Comparison of ENCODE assay signal across 10 mouse cellular contexts in genomic region chr3:93549986-93550385, GRCm38 (mm10). TPM values are rescaled to one million over a fixed set of nuclear protein-coding genes. Genes with fewer than 3 reads are reported as not detected.
DNase-seq lines count a peak whose midpoint lies in the region; ATAC-seq and TF ChIP-seq lines count a peak whose summit lies in the region.
"Had no signal": no experiment of that assay in that cellular context is flagged by ENCODE, and none has a peak within 500 bp of the region (broad histone marks: within the 10 kb centered on the region; RNA-seq: fewer than 3 reads in every experiment).

No protein-coding gene starts in this region.

- TF ChIP-seq CTCF in bone marrow, adult 2 months (IDR thresholded peaks at IDR 0.05; ENCODE audit: control insufficient read depth, insufficient read depth, low read length): no peak

- WGBS in bone marrow, adult 2 months: under 1% methylated on average over 4 of the region's 4 CpGs
- WGBS in forebrain, embryonic 15.5 days: 86% methylated on average over 4 of the region's 4 CpGs

- H3K4me2 ChIP-seq in forebrain, embryonic 15.5 days (replicated peaks): no peak overlapping the region
- H3K4me2 ChIP-seq: midbrain, embryonic 13.5 days had no signal

- TF ChIP-seq POLR2A in bone marrow, adult 2 months (IDR thresholded peaks at IDR 0.05; ENCODE audit: borderline replicate concordance, control insufficient read depth, low read depth, low read length): no peak

- no peaks in the 10 kb centered on the region for H3K27me3 ChIP-seq in splenic B cell, adult 2 months (ENCODE audit: control insufficient read depth, insufficient read depth, low read length, poor library complexity, severe bottlenecking)
- no peaks in the 10 kb centered on the region for H3K27me3 ChIP-seq in forebrain, embryonic 15.5 days

- H3K27ac ChIP-seq in bone marrow, adult 2 months (ENCODE audit: control insufficient read depth, insufficient read depth, low read depth, low read length, poor library complexity): peak overlapping the region; percentile 80; the same call in 1 of the 2 replicates
- no peak overlapping the region for H3K27ac ChIP-seq in forebrain, embryonic 15.5 days (replicated peaks)
- H3K27ac ChIP-seq: midbrain, embryonic 13.5 days had no signal

- ATAC-seq in forebrain, embryonic 15.5 days (replicated peaks): no peak
- ATAC-seq: hindbrain, embryonic 16.5 days; midbrain, embryonic 13.5 days had no signal

- H3K4me3 ChIP-seq in bone marrow, adult 2 months (replicated peaks; ENCODE audit: control insufficient read depth, low read depth, low read length): no peak overlapping the region
- H3K4me3 ChIP-seq in forebrain, embryonic 15.5 days: no peak overlapping the region
- H3K4me3 ChIP-seq: midbrain, embryonic 13.5 days had no signal

- no peaks in the 10 kb centered on the region for H3K9me3 ChIP-seq in forebrain, embryonic 15.5 days
- H3K9me3 ChIP-seq: midbrain, embryonic 13.5 days had no signal

- H3K4me1 ChIP-seq in bone marrow, adult 2 months (ENCODE audit: control insufficient read depth, insufficient read depth, low read length): peaks cover 4% of the 10 kb centered on the region; the same call in 1 of the 2 replicates
- peaks cover 4% of the 10 kb centered on the region for H3K4me1 ChIP-seq in forebrain, embryonic 15.5 days

- no peak overlapping the region for H3K9ac ChIP-seq in forebrain, embryonic 15.5 days (replicated peaks)
- H3K9ac ChIP-seq: midbrain, embryonic 13.5 days had no signal

- peak; percentile 88 for DNase-seq in CD4-positive, CD25-positive, alpha-beta regulatory T cell, adult 2 months (ENCODE audit: low read depth, low spot score)
- peak; percentile 68 for DNase-seq in lung, postnatal 25 days (ENCODE audit: low spot score)
- peak; percentile 85 for DNase-seq in splenic B cell, adult 2 months (ENCODE audit: low read depth, low spot score)
- no peak for DNase-seq in testis, postnatal 10 days (ENCODE audit: low spot score)
- no peak for DNase-seq in cerebellum, adult 11-12 months
- DNase-seq: kidney, postnatal 36 days had no signal

- no peaks in the 10 kb centered on the region for H3K36me3 ChIP-seq in splenic B cell, adult 2 months (ENCODE audit: control insufficient read depth, insufficient read depth, low read length, poor library complexity, severe bottlenecking)
- H3K36me3 ChIP-seq in forebrain, embryonic 15.5 days: no peaks in the 10 kb centered on the region
- H3K36me3 ChIP-seq: midbrain, embryonic 13.5 days had no signal

RNA-seq across cellular contexts. Expression of gene S100a10, which starts 4.9 kb away (rescaled TPM):
- polyA plus RNA-seq in bone marrow, adult 2 months (2011; ENCODE audit: insufficient read depth, insufficient read length, low replicate concordance, missing spikeins): 70.0 and 138 TPM in 2 replicates
- 114 and 115 TPM in 2 replicates for polyA plus RNA-seq in forebrain, embryonic 15.5 days (2015; fragmentation: Nextera tagmentation; extraction: Ambion mirVana)

RNA-seq across cellular contexts. Expression of gene S100a11, which starts 29.7 kb away (rescaled TPM):
- polyA plus RNA-seq in bone marrow, adult 2 months (2011; ENCODE audit: insufficient read depth, insufficient read length, low replicate concordance, missing spikeins): 170 and 358 TPM in 2 replicates
- polyA plus RNA-seq in forebrain, embryonic 15.5 days (2015; fragmentation: Nextera tagmentation; extraction: Ambion mirVana): 102 and 108 TPM in 2 replicates

Comparison
In these comparisons a context has a peak if more than half of its experiments do, and no peak if none do; other contexts are left out.
1. DNase-seq: peak in CD4-positive, CD25-positive, alpha-beta regulatory T cell, adult 2 months (single experiment), lung, postnatal 25 days (single experiment) and splenic B cell, adult 2 months (single experiment); none in testis, postnatal 10 days (single experiment) and cerebellum, adult 11-12 months (single experiment).